Mouse (Mus musculus) common myeloid progenitor, adult 5-6 weeks (primary cell): Measurements from ENCODE around the gene Stx7. TPM values are rescaled to one million over a fixed set of nuclear protein-coding genes. Genes with fewer than 3 reads are reported as not detected.

Experiments used
- ATAC-seq: replicated peaks from 2 replicates; pipeline ENCODE4 v1.8.0; 2016; ENCODE audit warnings: low read depth, mild to moderate bottlenecking, moderate TSS enrichment, inconsistent platforms; ENCODE audit not compliant: poor library complexity, severe bottlenecking
- total RNA-seq: library from RNA; stranded (forward); fragments of 200-1000, 187-1606 nt; gene quantifications from 2 replicates; pipeline ENCODE4 v1.2.3, GENCODE M21; 2017

Gene Stx7
- total RNA-seq, 1 experiment from 2014 or later: 38.6 TPM

DNA sequence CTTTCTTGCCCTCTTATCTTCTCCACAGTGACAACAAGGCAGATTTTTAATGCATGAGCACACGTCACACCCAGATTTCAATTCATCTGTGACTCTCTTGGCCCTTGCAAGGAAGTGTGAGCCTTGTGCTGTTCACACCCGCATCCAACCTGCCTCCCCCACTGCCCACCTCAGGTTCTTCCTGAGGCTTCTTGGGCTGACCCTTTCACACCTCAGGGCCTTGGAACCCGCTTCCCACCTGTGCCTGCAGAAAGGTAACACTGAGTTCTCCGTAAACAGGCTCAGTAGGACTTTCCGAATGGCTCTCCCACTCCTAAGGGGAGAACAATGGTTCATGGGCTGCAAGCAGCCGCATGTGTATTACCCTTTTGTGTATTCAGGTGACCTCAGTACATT is 15.8 kb downstream of the Stx7 start:
- ATAC-seq: no peak

DNA sequence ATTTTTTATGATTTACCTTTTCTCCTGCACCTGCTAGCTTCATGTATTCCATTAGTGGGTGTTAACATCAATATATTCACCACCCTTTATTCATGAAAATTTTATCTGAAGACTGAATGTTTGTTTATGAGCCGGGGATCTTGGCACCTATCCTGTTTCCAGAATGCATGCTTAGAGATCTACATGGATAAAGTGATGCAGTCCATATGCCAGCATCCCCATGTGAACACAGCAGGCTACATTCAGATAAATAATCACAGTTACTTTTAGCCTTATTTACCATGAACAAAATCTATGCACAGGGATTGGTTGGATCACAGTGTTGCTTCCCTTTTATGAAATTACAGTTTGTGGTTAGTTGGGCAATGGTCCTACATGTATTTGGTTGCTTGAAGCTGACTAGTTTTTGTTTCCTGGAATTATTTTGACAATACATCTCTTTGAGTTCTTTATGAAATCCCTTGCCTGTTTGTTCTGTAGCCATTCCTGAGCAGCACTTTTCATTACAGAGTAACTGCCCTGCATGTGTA is 16.5 kb downstream of the Stx7 start:
- ATAC-seq: peak; percentile 60

DNA sequence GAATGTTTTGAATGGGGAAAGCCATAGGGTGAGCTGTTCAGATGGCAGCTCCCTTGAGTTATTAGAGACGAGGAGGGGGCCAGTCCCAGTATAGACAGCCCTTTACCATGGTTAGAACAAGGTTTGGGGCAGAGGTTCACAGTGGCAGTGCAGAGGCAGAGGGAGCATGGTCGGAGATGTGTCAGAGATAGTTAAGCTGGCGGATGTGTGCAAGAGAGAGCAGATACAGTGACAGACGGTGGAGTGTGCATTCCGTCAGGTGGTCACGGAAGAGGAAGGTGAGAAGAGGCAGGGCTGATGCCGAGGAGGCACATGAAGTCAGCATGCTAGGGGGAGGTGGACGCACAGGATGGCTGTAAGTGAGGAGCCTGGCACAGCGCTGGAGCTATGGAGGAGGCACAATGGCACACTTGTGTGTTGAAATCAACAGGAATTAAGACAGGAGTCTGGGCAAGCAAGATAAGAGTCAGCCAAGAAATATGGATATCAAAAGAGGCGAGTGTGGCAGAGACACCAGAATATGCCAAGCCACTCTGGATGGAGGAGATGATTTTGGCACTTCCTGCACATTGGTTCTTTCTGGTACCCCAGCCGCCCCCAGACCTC is 19.0 kb downstream of the Stx7 start:
- peak; percentile 64 for ATAC-seq

DNA sequence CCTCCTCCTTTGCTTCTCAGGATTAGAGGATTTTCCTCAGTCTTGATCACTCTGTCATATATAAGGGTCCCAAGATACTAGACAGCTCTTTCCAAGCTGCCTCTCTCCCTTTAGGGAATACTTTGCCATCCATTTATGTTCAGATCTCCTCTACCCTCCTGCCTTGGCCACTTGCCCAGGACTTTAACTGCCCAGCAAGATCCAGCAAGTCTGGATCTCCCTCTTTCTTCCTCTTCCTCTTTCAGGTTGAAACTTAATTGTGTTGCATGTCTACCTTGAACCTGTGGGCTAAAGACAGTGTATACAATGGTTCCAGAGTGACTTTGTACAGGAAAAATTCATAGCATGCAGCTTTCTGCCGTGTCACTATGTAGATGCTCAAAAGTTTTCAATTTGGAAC is 19.8 kb downstream of the Stx7 start:
- no peak for ATAC-seq

DNA sequence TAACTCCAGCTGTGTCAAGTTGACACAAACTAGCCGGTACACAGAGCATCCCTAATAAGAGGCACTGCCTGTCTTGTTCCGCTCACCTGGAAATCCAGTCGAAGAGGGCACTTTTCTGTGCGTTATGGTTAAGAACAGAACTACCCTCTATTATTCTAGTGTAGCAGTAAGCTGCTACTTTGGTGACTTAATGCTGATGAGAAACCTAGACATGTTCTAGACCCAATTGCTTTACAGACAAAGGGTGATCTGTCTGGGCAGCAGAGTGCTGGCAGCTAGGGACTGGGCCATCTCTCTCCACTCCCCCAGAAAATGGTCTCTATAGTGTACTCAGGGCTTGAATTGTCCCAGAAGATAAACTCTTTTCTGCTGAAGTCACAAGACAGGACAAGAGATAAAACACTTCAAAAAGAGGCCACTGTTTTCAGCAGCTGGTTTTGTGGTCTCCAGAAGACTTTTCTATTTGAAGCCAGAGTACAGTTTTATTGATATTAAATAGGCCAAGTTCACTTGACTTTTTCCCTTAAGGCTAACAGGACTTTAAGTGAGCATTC is 22.9 kb downstream of the Stx7 start:
- ATAC-seq: no peak

DNA sequence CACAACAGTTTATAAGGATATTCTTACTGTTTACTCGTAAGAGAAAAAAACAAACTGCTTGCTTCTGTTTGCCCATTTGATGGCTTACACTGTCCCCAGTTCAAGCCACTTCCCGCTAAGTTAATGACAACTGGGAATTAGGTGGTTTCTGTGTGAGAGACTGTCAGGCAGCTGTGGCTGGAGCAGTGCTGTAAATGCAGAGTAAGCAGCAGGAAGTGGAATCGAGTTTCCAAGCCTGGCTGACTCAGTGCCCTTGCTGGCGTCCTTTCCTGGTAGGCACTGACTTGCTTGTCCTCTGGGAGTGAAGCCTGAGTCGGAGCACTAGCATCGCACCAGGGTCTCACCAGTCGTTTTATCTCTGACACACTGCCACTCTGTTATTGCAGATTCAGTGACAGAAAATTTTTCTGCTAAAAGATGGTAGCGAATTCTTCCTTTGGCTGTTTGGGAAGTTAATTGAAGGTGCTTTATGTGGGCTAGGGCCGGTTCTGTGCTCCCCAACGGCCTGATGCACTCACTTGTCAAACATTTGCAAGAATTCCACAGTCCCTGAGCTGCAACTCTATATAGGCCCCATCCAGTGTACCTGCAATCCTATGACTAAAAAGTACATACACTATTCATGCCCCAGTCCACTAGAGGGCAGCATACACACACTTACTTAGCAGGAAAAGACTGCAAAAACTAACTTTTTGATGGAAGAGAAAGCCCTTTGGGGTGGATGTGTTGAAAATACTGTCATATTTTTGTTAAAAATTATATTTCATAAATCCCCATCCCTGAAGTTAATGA is 24.3 kb downstream of the Stx7 start:
- ATAC-seq: peak; percentile 85

DNA sequence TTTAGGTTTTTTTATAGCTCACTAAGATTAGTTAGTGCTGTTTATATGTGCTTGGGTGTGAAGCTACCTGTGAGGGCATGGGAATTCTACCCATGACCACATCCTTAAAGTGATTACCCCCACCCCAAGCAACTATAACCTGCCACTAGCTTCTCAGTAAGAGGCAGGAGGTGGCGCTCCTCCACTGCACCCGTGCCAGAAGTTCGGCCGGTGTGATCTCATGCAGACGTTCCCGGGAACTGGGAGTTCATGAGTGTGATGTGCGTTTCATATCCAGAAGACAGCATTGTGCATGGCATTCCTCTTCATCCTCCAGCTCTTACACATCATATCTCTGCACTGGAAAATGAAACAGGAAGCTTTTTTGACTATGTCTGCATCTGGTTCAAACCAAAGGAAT is 41.3 kb downstream of the Stx7 start:
- ATAC-seq: no peak

DNA sequence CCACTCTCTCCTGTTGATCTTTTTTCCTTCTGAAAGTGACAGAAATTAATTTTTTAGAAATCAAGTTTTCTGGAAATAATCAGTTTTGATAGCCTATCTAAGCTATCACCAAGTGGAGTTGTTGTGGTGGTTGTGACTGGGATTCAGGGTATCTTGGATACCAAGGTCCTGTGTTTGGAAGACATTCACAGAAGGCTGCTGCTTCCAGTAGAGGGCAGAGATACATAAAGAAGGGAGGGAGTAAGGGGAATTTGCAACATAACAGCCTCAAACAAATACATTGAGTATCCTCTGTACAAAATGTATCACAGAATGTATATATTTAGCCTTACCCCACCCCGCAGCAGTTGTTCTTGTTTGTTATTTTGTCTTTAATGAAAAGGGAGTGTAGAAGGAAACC is 42.9 kb downstream of the Stx7 start:
- no peak for ATAC-seq

DNA sequence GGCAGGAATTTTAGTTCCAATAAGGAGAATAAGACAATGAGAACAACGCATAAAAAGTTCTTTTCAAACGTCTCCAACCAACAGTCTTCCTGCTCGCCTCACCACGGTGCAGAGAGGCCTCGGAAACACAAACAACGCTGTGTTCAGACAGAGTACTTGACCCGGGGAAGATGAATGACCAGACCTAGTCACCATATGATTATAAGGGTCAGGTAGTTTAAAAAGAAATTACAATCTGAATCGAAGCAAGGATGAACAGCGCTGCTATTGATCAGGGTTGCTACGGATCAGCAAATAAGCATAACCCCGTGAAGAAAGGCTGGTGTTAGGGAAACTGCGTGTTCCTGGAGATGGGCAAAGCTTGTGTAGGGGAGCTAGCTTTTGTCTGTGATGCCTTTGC is 50.2 kb downstream of the Stx7 start:
- ATAC-seq: no peak

DNA sequence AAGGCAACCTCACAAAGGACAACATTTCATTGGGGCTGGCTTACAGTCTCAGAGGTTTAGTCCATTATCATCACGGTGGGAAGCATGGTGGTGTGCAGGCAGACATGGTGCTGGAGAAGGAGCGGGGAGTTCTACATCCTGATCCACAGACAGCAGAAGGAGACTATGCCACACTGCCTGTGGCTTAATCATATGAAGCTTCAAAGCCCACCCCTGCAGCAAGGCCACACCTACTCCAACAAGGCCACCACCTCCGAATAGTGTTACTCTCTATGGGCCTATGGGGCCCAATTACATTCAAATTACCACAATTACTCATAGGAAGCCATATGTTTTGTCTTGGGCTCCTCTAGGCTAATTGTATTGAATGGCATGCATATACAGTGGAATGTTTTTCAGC is 51.0 kb downstream of the Stx7 start:
- no peak for ATAC-seq

DNA sequence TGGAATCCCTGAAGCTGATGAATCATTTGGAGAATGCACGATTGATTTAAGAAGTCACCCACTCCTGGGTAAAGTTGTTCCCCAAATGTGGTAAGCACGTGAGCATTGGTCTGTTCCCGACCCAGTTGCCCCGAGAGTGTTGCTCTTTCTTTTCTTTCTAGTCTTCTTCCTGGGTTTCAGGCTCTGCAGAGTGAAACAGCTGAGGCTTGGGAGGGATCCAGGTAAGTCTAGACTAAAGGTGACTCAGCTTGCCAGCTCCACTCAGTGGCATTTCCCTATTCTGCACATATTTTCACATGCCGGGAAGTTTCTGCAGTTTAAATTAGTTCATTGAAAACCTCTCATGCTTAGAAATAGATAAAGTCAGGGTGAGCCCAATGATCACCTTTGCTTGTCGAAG is 61.0 kb downstream of the Stx7 start:
- ATAC-seq: no peak

DNA sequence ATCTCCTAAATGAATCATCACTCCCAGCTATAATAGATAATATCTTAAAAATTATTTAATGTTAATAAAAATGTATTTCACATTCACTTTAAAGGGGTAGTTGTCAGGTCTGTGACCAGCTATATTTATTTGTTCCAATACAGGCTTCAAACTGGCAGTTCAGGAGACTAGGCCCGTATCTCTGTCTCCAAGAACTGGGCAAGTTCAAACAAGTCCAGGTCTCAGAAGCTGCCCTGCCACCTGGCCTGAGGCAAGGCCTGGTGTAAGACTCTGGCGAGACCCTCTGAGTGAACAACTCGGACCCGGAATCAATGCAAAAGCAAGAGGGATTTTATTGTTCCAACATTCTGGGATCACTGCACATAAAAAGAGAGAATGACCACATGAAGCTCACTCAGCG is 64.2 kb downstream of the Stx7 start:
- no peak for ATAC-seq

DNA sequence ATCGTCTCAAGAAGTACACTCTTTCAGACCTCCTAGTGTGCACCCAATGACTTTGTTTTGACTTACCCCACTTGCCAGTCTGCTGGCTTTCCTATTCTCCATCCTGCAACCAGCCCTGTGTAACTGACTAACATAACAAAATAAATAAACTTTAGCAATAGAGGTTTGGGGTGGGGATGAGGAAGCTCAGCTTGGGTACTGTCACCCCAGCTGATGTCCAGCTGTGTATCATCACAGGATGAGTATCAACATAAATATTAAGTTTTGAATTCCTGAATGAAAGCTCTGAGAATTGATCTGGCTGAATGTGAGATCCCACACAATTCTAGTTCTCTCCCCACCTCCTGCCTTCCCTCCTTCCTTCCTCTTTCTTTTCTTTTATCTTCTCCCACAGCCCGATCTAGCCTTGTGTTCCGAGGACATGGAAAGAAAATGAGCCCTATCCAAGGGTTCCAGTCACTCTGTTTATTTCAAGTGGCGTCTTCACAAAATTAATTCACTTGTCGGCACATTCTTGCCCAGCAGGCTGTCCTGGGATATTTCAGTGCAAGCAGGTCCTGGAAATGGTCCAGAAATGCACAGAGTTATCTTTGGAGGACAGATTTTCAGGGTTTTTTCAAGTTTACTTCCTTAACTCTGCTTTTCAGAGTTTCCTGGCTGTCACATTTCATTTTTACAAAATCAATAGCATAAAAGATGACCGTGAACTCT is 68.6 kb downstream of the Stx7 start:
- no peak for ATAC-seq

DNA sequence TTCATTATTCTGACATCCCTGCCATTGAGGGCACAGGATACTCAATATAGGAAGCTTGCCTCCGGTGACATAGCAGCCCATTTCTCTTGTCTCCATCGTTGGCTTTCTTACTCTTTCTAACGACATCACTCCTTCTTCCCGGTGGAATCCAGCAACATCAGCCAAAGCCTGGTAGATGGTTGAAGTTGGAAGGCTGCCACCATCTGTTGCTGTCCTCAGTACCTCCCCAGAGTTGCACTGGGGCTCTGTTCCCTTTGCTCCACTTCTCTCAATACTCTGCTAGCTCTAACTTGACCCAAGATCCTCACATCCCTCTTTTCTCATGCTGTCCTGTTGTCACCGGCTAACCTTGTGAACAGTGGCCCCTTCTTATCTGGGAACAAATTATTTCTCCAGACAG is 71.8 kb downstream of the Stx7 start:
- ATAC-seq: no peak

DNA sequence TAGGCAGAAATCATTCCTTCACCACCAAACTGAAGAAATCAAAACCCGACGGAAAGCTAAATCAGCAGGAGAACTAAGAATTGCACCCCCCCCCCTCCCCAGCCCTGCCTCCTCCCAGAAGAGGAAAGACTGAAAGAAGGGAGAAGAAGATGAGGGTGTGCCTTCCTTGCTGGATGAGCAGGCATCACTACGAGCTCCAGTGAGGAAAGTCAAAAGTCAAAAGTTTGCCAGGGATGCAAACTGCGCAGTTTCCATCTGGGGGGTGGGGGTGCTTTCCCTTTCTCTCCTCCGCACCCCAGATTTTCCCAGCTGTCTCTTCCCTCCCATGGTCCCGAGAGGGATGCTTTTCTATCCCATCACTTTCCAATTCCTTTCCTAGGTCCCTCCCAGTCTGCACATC is 73.8 kb downstream of the Stx7 start:
- ATAC-seq: no peak

DNA sequence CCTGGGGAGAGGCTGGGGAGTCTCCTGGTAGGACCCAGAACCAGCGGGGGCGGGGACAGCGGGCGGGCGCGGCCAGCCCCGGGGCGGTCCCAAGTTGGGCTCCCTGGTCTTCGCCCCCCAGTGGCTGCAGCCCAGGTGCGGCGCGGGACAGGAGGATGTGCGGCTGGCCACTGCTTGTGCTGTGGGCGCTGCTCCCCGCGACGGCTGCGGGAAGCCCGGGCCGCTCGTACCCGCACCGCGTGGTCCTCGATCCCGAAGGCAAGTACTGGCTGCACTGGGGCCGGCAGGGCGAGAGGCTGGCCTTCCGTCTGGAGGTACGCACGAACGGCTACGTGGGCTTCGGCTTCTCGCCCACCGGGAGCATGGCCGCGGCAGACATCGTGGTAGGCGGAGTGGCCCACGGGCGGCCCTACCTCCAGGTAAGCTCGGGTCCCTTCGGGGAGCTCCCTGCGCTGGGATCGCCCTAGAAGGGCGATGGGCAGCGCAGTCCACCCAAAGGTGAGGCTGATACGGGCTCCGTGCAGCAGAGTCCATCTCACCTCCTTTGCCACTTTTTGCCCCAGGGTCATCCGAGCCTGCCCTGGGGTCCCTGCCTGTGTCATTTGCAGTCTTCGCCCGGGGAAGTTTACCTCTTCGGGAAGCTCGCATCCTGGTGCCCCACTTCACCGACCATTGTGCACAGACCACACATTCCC is 74.5 kb downstream of the Stx7 start, which contains the start of gene Moxd1:
Gene Moxd1, plus strand, starts transcription at position 69 of the 695 bp plus-strand sequence.
- peak; percentile 59 for ATAC-seq

DNA sequence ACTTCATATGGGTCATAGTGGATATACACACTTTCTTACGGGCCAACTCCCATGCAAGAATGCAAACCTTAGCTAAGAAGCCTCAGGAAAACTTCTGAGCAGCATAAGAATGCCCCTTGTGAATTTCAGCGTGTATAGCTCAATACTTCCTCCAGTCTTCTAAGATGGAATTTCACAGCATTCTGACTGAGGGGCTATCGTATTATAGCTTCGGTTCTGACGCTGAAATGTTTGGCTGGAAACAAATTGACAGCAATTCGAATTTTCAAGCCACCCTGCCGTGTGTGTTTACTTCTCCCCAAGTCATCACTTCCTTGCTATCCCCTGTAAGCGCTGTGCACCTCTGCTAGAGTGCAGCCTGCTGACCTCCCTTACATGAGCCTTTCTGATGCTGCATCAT is 75.5 kb downstream of the Stx7 start:
- ATAC-seq: no peak

DNA sequence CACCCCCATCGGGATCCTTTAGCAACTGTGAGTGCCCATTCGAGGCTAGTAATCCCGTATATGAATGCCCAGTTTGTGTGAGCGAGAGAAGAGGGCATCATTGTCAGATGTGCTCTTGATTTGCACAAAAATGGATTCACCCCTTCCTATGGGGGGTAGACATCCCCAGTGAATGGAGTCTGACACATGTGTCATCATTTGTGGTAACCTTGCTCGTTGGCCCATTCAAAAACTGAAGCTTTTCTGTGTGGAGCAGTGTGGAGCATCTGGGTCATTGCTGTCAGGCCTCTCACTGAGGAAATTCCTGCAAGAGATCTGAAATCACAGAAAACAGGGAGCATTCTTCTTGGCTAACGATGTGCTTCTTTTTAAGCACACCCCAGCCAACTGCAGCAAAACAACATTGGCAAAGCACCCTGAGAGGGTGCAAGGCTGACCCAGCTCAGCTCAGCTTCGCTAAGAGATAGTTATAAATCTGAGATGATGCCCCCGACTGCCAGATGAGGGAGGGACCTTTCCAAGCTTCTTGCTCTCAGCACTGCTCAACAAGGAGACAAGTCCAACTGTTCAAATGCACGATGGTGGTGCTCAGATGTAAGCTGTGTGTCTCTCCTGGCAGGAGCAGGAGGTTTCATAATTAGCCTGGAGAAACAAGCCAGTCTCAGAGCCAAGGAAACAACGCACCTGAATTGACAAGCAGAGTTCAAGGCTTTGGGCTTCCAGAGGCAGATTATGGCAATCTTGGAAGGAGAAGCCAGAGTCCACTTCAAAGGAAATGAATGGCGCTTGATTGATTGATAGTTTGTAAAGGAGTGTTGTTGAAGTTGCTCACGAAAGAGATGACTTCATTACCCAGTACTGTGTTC is 79.4 kb downstream of the Stx7 start:
- no peak for ATAC-seq

DNA sequence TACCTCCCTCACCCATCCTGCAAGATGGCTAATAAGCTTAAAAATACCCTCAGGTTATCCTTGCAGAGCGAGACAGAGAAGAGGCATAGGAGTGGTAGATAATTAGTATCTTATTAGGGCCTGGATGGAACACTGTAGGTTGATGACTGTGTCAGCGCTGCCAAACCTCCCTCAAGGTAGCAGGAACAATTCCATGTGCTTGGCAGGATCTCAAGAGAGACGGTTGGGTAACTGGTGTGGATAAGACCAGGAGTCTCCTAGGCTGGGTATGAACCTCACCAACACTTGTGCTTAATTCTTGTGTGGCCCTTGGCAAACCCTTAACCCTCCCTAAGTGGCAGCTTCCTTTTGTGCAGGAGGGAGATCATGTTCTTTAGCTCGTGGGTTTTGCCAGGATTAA is 83.2 kb downstream of the Stx7 start:
- ATAC-seq: no peak
